Mouse (Mus musculus) C2C12 (cell line): Measurements from ENCODE around the gene Polrmt.

Experiments used
- CTCF ChIP-seq: IDR thresholded peaks from one replicate; pipeline ENCODE4 v1.5.1; 2011; ENCODE audit not compliant: control insufficient read depth, insufficient read depth, insufficient read length
- FOSL1 ChIP-seq: IDR thresholded peaks from one replicate; pipeline ENCODE4 v1.8.0; 2011; ENCODE audit warnings: mild to moderate bottlenecking, low read length; ENCODE audit not compliant: poor library complexity, insufficient read depth, severe bottlenecking
- MAX ChIP-seq: IDR thresholded peaks from one replicate; pipeline ENCODE4 v1.6.1; 2011; ENCODE audit warnings: mild to moderate bottlenecking, control low read depth
- MYOD1 ChIP-seq: IDR thresholded peaks from one replicate; pipeline ENCODE4 v1.6.1; 2011; ENCODE audit warnings: low read depth; ENCODE audit not compliant: control insufficient read depth, insufficient read length
- USF1 ChIP-seq: IDR thresholded peaks from one replicate; pipeline ENCODE4 v1.6.1; 2011; ENCODE audit warnings: low read depth, mild to moderate bottlenecking, control low read depth, moderate library complexity

DNA sequence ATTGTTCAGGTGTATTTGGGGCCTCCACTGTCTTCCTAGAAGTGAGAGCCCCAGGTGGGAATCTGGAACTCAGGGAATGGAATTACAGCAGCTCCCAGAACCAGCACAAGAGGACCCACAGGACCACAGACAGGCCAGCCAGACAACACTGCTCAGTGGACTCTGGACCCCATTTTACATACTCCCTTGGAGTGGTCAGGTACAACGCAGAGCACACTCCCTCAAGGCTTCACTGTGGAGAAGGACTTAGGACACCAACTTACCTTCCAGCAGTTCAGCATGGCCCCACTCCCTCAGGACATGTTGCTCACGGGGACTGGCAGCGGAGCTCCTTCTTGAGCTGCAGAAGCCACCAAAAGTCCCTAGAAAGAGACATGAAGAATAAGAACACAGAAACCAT, 970 bp downstream of the Polrmt start:
- no peak for TF ChIP-seq CTCF
- no peak for TF ChIP-seq MAX
- no peak for TF ChIP-seq USF1
- TF ChIP-seq MYOD1, result no peak
- no peak for TF ChIP-seq FOSL1
